Mouse (Mus musculus): ENCODE data around the gene Psmd14. TPM values are rescaled to one million over a fixed set of nuclear protein-coding genes. Genes with fewer than 3 reads are reported as not detected.

Gene Psmd14
- total and polyA plus RNA-seq, 3 experiments = 19.2 to 47.7 (median 47.1) TPM

DNA sequence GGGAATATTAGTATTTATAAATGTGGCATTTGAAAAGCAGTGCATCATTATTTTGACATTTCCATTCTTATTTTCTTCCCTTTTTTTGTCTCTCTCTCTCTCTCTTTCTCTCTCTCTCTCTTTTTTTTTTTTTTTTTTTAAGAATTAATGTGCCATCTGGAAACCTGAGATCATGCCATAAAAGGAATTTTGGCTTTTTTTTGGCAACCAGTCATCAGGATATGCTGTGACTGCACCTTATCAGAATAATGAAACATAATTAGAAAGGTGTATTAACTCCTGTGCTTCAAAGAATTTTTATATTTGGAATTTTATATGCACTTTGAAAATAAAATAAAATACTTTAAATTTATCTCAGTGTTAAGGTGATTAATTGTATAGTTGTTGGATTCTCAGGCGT is 39.2 kb downstream of the Psmd14 start:
- Histone ChIP-seq H3K4me1 (ENCODE audit: control insufficient read depth, insufficient read depth, low read length) (no peaks in the 10 kb centered on the region), H3K36me3 (ENCODE audit: control insufficient read depth, insufficient read depth, low read length) (no peaks in the 10 kb centered on the region), H3K27me3 (ENCODE audit: control insufficient read depth, insufficient read depth, low read length) (no peaks in the 10 kb centered on the region), H3K9ac (ENCODE audit: low read depth, low read length) (no peak overlapping the region), H3K79me2 (replicated peaks; ENCODE audit: control insufficient read depth, insufficient read depth, low read length) (no peaks in the 10 kb centered on the region), H3K27ac (no peak overlapping the region), H3K4me3 (no peak overlapping the region)
- 93% methylated on average over 1 of the region's 1 CpGs for whole genome bisulfite sequencing
- DNase-seq = no peak
- no peak for TF ChIP-seq EP300 (IDR thresholded peaks at IDR 0.05; ENCODE audit: insufficient read depth, low read depth, low read length)
- no peak for TF ChIP-seq CTCF (IDR thresholded peaks at IDR 0.05)
- no peak for TF ChIP-seq POLR2A (IDR thresholded peaks at IDR 0.05; ENCODE audit: insufficient read depth, low read depth, low read length)
- intact Hi-C loops (cut with DNase I) = no loop called here

DNA sequence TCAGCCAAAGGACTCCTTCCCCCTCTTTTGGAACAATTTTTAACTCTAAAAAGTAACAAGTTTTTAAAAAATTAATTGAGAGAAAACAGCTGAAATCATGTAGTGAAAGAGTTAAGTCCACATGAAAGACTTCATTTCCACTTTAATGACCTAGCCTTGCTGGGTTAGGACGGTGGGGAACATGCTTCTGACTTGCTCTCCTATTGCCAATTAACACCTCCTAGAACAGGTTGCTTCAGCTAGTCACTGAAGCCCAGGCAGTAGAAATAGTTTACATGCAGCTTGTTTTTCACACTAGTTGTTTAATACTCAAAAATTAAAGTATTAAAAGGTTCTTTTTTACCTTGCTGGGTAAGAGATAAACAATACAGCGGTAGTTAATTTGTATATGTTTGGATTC is 39.8 kb downstream of the Psmd14 start:
- H3K27me3 ChIP-seq (ENCODE audit: control insufficient read depth, insufficient read depth, low read length) = no peaks in the 10 kb centered on the region
- H3K4me3 ChIP-seq = no peak overlapping the region
- no peaks in the 10 kb centered on the region for H3K79me2 ChIP-seq (replicated peaks; ENCODE audit: control insufficient read depth, insufficient read depth, low read length)
- TF ChIP-seq CTCF (IDR thresholded peaks at IDR 0.05) (no peak), EP300 (IDR thresholded peaks at IDR 0.05; ENCODE audit: insufficient read depth, low read depth, low read length) (no peak), POLR2A (IDR thresholded peaks at IDR 0.05; ENCODE audit: insufficient read depth, low read depth, low read length) (no peak)
- intact Hi-C loops (cut with DNase I) = no loop called here
- H3K9ac ChIP-seq (ENCODE audit: low read depth, low read length) = no peak overlapping the region
- no peak for DNase-seq
- 62% methylated on average over 2 of the region's 2 CpGs for WGBS
- no peaks in the 10 kb centered on the region for H3K36me3 ChIP-seq (ENCODE audit: control insufficient read depth, insufficient read depth, low read length)
- H3K4me1 ChIP-seq (ENCODE audit: control insufficient read depth, insufficient read depth, low read length) = no peaks in the 10 kb centered on the region
- no peak overlapping the region for H3K27ac ChIP-seq

DNA sequence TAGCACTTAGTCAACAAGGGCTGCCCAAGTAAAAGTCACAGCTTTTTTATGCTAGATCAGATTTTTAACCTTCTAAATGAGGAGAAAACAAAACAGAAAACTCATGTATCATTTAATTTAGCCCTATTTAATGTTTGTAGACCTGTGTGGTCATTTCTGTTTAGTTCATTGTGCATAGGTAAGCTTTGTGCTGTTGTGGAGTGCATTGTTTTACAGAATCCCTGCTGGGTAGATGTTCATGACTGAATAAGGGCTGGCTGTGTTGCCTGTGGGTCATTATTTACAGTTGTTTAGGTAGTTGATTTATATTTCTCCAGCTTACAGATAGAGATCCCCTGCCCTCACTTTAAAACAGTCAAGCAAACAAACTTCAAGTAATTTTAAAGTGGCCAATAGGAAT is 40.9 kb downstream of the Psmd14 start:
- no peak for DNase-seq
- H3K27me3 ChIP-seq (ENCODE audit: control insufficient read depth, insufficient read depth, low read length) = no peaks in the 10 kb centered on the region
- H3K27ac ChIP-seq = no peak overlapping the region
- no peak overlapping the region for H3K9ac ChIP-seq (ENCODE audit: low read depth, low read length)
- no peak overlapping the region for H3K4me3 ChIP-seq
- no peaks in the 10 kb centered on the region for H3K79me2 ChIP-seq (replicated peaks; ENCODE audit: control insufficient read depth, insufficient read depth, low read length)
- intact Hi-C loops (cut with DNase I) = no loop called here
- TF ChIP-seq CTCF (IDR thresholded peaks at IDR 0.05) = no peak
- no peak for TF ChIP-seq EP300 (IDR thresholded peaks at IDR 0.05; ENCODE audit: insufficient read depth, low read depth, low read length)
- TF ChIP-seq POLR2A (IDR thresholded peaks at IDR 0.05; ENCODE audit: insufficient read depth, low read depth, low read length) = no peak
- no peaks in the 10 kb centered on the region for H3K36me3 ChIP-seq (ENCODE audit: control insufficient read depth, insufficient read depth, low read length)
- no peaks in the 10 kb centered on the region for H3K4me1 ChIP-seq (ENCODE audit: control insufficient read depth, insufficient read depth, low read length)

DNA sequence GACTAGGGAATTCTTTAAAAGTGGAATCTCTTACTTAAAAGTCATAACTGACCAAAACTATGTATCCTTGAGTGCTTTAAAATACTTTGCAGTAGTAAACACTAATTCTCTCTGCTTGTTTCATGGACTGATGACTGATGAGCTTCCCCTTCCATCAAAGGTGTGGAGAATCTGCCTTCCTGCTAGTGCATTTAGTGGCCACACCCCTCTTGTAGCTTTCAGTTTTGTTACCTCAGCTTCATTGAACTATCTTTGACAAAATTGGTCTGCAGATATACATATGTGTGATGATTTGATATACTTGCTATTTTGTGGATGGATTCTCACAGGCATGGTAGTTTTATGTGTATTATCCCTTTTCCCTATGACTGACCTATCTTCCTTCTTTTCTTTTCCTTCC is 43.5 kb downstream of the Psmd14 start:
- DNase-seq = no peak
- Histone ChIP-seq H3K27ac (no peak overlapping the region), H3K27me3 (ENCODE audit: control insufficient read depth, insufficient read depth, low read length) (no peaks in the 10 kb centered on the region), H3K4me3 (no peak overlapping the region), H3K4me1 (ENCODE audit: control insufficient read depth, insufficient read depth, low read length) (no peaks in the 10 kb centered on the region), H3K36me3 (ENCODE audit: control insufficient read depth, insufficient read depth, low read length) (no peaks in the 10 kb centered on the region), H3K79me2 (replicated peaks; ENCODE audit: control insufficient read depth, insufficient read depth, low read length) (no peaks in the 10 kb centered on the region), H3K9ac (ENCODE audit: low read depth, low read length) (no peak overlapping the region)
- no peak for TF ChIP-seq POLR2A (IDR thresholded peaks at IDR 0.05; ENCODE audit: insufficient read depth, low read depth, low read length)
- no peak for TF ChIP-seq EP300 (IDR thresholded peaks at IDR 0.05; ENCODE audit: insufficient read depth, low read depth, low read length)
- TF ChIP-seq CTCF (IDR thresholded peaks at IDR 0.05) = no peak
- intact Hi-C loops (cut with DNase I) = no loop called here

DNA sequence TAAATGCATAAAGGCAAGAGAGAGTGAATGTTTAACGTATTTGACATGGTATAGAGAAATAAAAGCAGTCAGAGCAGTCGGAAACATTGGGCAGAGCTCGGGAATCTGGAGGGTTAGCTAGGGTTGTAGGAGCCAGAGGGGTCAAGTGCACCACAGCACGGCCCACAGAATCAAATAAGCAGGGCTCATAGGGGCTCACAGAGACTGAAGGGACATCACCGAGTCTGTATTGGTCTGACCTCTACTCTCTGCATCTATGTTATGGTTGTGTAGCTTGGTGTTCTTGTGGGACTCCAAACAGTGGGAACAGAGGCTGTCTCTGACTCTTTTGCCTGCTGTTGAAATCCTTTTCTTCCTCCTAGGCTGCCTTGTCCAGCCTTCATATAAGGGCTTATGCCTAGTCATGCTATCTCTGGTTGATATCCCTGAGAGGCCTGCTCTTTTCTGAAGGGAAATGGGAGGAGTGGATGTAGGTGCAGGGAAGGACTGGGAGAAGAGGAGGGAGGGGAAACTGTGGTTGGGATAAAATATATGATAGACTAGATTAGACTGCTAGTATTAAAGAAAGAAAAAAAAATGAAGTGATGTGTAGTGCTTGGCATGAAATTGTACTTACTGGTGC is 47.9 kb downstream of the Psmd14 start:
- Histone ChIP-seq H3K36me3 (ENCODE audit: control insufficient read depth, insufficient read depth, low read length) (no peaks in the 10 kb centered on the region), H3K27ac (no peak overlapping the region), H3K27me3 (ENCODE audit: control insufficient read depth, insufficient read depth, low read length) (no peaks in the 10 kb centered on the region), H3K4me3 (no peak overlapping the region), H3K79me2 (replicated peaks; ENCODE audit: control insufficient read depth, insufficient read depth, low read length) (no peaks in the 10 kb centered on the region), H3K4me1 (ENCODE audit: control insufficient read depth, insufficient read depth, low read length) (no peaks in the 10 kb centered on the region), H3K9ac (ENCODE audit: low read depth, low read length) (no peak overlapping the region)
- DNase-seq = no peak
- intact Hi-C loops (cut with DNase I) = no loop called here
- TF ChIP-seq CTCF (IDR thresholded peaks at IDR 0.05) (no peak), POLR2A (IDR thresholded peaks at IDR 0.05; ENCODE audit: insufficient read depth, low read depth, low read length) (no peak), EP300 (IDR thresholded peaks at IDR 0.05; ENCODE audit: insufficient read depth, low read depth, low read length) (no peak)
- WGBS = 86% methylated on average over 5 of the region's 5 CpGs

DNA sequence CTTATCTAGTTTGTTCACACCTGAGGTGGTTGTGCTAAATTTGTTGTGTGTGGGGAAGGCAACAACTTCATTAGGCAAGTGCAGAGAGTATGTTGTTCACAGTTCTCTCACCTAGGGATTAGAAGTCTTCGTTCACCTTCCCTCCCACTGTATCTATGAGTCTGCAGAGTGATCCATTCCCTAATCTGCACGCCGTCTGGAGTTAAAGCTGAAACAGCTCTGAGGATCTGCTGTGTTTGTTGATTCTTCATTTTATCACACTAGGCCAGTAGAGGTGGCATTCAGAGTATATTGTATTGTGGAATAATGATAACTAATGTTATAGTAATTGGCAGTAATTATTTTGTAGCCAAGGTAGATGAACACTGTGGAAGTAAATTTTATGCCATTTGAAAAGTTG is 48.5 kb downstream of the Psmd14 start:
- WGBS = 86% methylated on average over 3 of the region's 3 CpGs
- no peak for DNase-seq
- TF ChIP-seq POLR2A (IDR thresholded peaks at IDR 0.05; ENCODE audit: insufficient read depth, low read depth, low read length) (no peak), EP300 (IDR thresholded peaks at IDR 0.05; ENCODE audit: insufficient read depth, low read depth, low read length) (no peak), CTCF (IDR thresholded peaks at IDR 0.05) (no peak)
- H3K4me1 ChIP-seq (ENCODE audit: control insufficient read depth, insufficient read depth, low read length) = no peaks in the 10 kb centered on the region
- no peak overlapping the region for H3K9ac ChIP-seq (ENCODE audit: low read depth, low read length)
- H3K4me3 ChIP-seq = no peak overlapping the region
- H3K36me3 ChIP-seq (ENCODE audit: control insufficient read depth, insufficient read depth, low read length) = no peaks in the 10 kb centered on the region; the same call in 1 of the 2 replicates
- no peaks in the 10 kb centered on the region for H3K27me3 ChIP-seq (ENCODE audit: control insufficient read depth, insufficient read depth, low read length)
- H3K27ac ChIP-seq = no peak overlapping the region
- intact Hi-C loops (cut with DNase I) = no loop called here
- no peaks in the 10 kb centered on the region for H3K79me2 ChIP-seq (replicated peaks; ENCODE audit: control insufficient read depth, insufficient read depth, low read length)

Data from heart, adult 2 months (tissue).